Mouse (Mus musculus) limb, embryonic 11.5 days (tissue): ENCODE results near the gene Pip5kl1. TPM values are rescaled to one million over a fixed set of nuclear protein-coding genes. Genes with fewer than 3 reads are reported as not detected.

Experiments used
- ATAC-seq: fragments of 200-750 bp; cut with Nextera tagmentation; 2 replicates; pipeline ENCODE4 v1.8.0; 2017; ENCODE audit warnings: low read depth; ENCODE audit not compliant: insufficient number of reproducible peaks, low FRiP score, low TSS enrichment
- DNase-seq: peaks from one replicate; pipeline ENCODE4 v3.0.0-alpha.2; 2015; ENCODE audit warnings: low spot score
- H3K27ac ChIP-seq: fragments of 300-500 bp; sonication (generic); replicated peaks from 2 replicates; pipeline ENCODE4 v1.5.1; 2014; ENCODE audit warnings: low read depth, mild to moderate bottlenecking, low read length
- H3K27me3 ChIP-seq: fragments of 300-500 bp; sonication (generic); 2 replicates; pipeline ENCODE4 v1.6.1; 2014; ENCODE audit warnings: mild to moderate bottlenecking, low read length, mixed read lengths; ENCODE audit not compliant: control insufficient read depth, insufficient read depth
- H3K36me3 ChIP-seq: fragments of 300-500 bp; sonication (generic); 2 replicates; pipeline ENCODE4 v1.6.1; 2014; ENCODE audit warnings: mild to moderate bottlenecking, low read length, moderate library complexity, mixed read lengths; ENCODE audit not compliant: control insufficient read depth, insufficient read depth
- H3K4me1 ChIP-seq: fragments of 300-500 bp; sonication (generic); 2 replicates; pipeline ENCODE4 v1.6.1; 2014; ENCODE audit warnings: low read length, mixed read lengths; ENCODE audit not compliant: control insufficient read depth, insufficient read depth
- H3K4me2 ChIP-seq: fragments of 300-500 bp; sonication (generic); 2 replicates; pipeline ENCODE4 v1.6.1; 2014; ENCODE audit warnings: low read depth, mild to moderate bottlenecking, moderate library complexity; ENCODE audit not compliant: severe bottlenecking
- H3K4me3 ChIP-seq: fragments of 300-500 bp; sonication (generic); 2 replicates; pipeline ENCODE4 v1.5.1; 2014; ENCODE audit warnings: low read depth, low read length
- H3K9ac ChIP-seq: fragments of 300-500 bp; sonication (generic); 2 replicates; pipeline ENCODE4 v1.6.1; 2014; ENCODE audit warnings: mild to moderate bottlenecking, low read length
- H3K9me3 ChIP-seq: fragments of 300-500 bp; sonication (generic); 2 replicates; pipeline ENCODE4 v1.6.1; 2016; ENCODE audit warnings: low read length; ENCODE audit not compliant: control insufficient read depth
- WGBS: fragments of 180-500 bp; shearing (Covaris S2); extraction: QIAGEN DNeasy Blood & Tissue Kit; methylation state at CpG from one replicate; pipeline ENCODE4 v1.1.7; 2014; 5-methylcytosine and 5-hydroxymethylcytosine counted together
- polyA plus RNA-seq: library from polyadenylated mRNA; unstranded; fragments of >200 nt; fragmentation: Nextera tagmentation; extraction: Ambion mirVana; gene quantifications from 2 replicates; pipeline ENCODE4 v1.2.1, GENCODE M21; 2014

Pip5kl1 gene
- polyA plus RNA-seq, 1 experiment from 2014 or later = 3.3 TPM

DNA sequence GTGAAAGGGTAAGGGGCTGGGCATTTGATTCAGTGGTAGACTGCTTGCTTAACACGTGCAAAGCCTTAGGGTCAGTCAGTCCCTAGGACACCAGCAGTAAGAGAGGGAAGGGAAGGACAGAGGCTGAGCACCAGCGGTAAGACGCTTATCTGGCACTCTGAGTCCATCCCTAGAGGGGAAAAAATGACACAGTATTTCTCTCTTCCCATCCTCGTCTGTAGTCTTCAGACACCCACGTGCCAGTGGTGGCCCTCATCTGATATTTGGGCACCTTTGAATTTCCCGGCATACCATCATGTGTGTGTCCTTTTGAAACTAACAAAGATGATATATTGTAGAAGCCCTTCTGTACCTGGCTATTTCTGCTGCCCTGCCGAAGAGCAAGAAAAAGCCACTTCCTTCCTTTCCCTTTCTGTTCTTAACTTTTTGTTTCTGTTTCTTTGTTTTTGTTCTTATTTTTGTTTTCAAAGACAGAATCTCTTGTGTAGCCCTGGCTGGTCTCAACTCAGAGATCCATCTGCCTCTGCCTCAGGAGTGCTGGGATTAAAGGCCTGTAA lies 20.9 kb upstream of the Pip5kl1 start:
- no peak for DNase-seq
- Histone ChIP-seq H3K4me3 (no peak overlapping the region), H3K27me3 (no peaks in the 10 kb centered on the region), H3K9me3 (no peaks in the 10 kb centered on the region), H3K4me1 (peaks cover 4% of the 10 kb centered on the region; the same call in 1 of the 2 replicates), H3K27ac (no peak overlapping the region), H3K36me3 (no peaks in the 10 kb centered on the region), H3K9ac (no peak overlapping the region), H3K4me2 (no peak overlapping the region)
- no peak for ATAC-seq
- WGBS = 84% methylated on average over 7 of the region's 7 CpGs

DNA sequence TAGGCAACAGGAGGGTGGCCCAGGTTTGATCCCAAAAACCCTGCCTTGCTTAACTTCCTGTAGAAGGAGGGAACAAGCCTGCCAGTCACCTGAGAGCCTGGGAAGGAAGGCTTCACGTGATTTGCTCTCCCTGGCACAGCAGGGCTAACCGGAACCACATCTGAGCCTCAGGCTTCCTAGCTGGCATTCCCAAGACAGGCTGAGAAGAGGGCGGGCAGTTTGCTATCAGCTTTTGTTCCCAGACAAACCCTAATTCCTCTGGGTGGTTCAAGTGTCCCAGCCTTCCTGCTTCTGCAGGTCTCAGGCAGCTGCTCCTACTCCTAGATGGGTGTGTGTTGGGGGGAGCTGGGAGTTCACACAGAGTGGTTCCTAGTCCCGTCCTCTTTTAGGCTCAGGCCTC lies 19.1 kb upstream of the Pip5kl1 start:
- Histone ChIP-seq H3K27me3 (no peaks in the 10 kb centered on the region), H3K4me2 (no peak overlapping the region), H3K9ac (no peak overlapping the region), H3K9me3 (no peaks in the 10 kb centered on the region), H3K27ac (no peak overlapping the region), H3K4me1 (no peaks in the 10 kb centered on the region; the same call in 1 of the 2 replicates), H3K4me3 (no peak overlapping the region), H3K36me3 (no peaks in the 10 kb centered on the region)
- no peak for ATAC-seq
- 50% methylated on average over 4 of the region's 4 CpGs for WGBS
- no peak for DNase-seq

DNA sequence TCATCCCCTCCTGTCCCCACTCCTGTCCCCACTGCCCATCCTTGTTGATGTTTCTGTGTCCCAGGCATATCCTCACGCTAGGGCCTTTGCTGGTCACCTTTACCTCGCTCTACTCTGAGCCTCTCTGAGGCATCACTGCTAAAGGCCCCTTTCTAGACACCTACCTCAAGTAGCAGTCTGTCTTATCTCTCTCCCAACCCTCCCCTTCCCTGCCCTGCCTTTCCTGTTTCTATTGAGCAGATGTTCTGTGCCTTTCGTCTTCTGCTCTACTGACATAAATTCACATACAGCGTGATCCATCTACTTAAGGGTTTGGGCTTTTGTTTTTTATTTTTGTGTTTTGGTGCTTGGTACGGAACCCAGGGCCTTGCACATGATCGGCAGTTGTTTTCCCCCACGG lies 18.6 kb upstream of the Pip5kl1 start:
- H3K9me3 ChIP-seq = no peaks in the 10 kb centered on the region
- WGBS = 85% methylated on average over 7 of the region's 7 CpGs
- no peak for ATAC-seq
- H3K4me1 ChIP-seq = no peaks in the 10 kb centered on the region
- no peak overlapping the region for H3K4me3 ChIP-seq
- H3K27ac ChIP-seq = no peak overlapping the region
- H3K4me2 ChIP-seq = no peak overlapping the region
- H3K9ac ChIP-seq = no peak overlapping the region
- no peaks in the 10 kb centered on the region for H3K27me3 ChIP-seq
- H3K36me3 ChIP-seq = no peaks in the 10 kb centered on the region
- no peak for DNase-seq

GRCm38 (mm10) chr2:32559570-32559969 lies 15.0 kb upstream of the Pip5kl1 start:
- WGBS = 78% methylated on average over 5 of the region's 5 CpGs
- Histone ChIP-seq H3K4me1 (no peaks in the 10 kb centered on the region), H3K9me3 (no peaks in the 10 kb centered on the region), H3K27ac (peak overlapping the region; percentile 21; the same call in 1 of the 2 replicates), H3K9ac (no peak overlapping the region), H3K4me2 (no peak overlapping the region), H3K36me3 (no peaks in the 10 kb centered on the region; the same call in 1 of the 2 replicates), H3K27me3 (no peaks in the 10 kb centered on the region), H3K4me3 (no peak overlapping the region)
- ATAC-seq = no peak
- DNase-seq = no peak

GRCm38 (mm10) chr2:32566536-32567063 lies 8.0 kb upstream of the Pip5kl1 start:
- Histone ChIP-seq H3K27me3 (no peaks in the 10 kb centered on the region), H3K27ac (no peak overlapping the region), H3K9ac (no peak overlapping the region), H3K4me3 (no peak overlapping the region), H3K4me1 (peaks cover 4% of the 10 kb centered on the region), H3K36me3 (peaks cover 8% of the 10 kb centered on the region; the same call in 1 of the 2 replicates), H3K4me2 (no peak overlapping the region), H3K9me3 (no peaks in the 10 kb centered on the region)
- DNase-seq (peak; percentile 75), ATAC-seq (no peak)
- WGBS = 39% methylated on average over 4 of the region's 4 CpGs

DNA sequence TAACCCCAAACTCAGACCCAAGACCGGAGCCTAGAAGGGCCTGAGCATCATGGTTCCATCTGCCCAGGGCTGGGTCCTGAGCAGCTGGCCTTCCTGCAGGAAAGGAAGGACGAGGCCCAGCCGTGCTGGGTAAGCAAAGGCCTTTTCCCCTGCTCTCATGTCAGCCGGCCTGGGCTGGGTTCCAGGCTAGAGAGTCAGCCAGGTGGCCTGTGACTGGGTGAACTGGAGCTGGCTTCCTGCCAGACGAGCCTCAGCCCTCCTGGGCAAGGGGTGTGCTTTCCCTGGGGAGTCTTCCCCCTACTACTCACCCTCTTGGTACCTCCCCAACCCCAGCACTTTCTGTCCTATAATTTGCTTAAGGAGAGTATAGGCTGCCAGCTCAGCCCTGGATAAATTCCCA lies 6.4 kb upstream of the Pip5kl1 start:
- Histone ChIP-seq H3K4me3 (no peak overlapping the region), H3K27me3 (no peaks in the 10 kb centered on the region), H3K4me1 (peaks cover 8% of the 10 kb centered on the region), H3K36me3 (peaks cover 9% of the 10 kb centered on the region; the same call in 1 of the 2 replicates), H3K4me2 (no peak overlapping the region), H3K9ac (no peak overlapping the region), H3K27ac (no peak overlapping the region), H3K9me3 (no peaks in the 10 kb centered on the region)
- no peak for ATAC-seq
- no peak for DNase-seq
- 81% methylated on average over 5 of the region's 5 CpGs for WGBS

- H3K4me1 ChIP-seq = peaks cover 8% of the 10 kb centered on the region
- H3K4me3 ChIP-seq = no peak overlapping the region
- no peak overlapping the region for H3K4me2 ChIP-seq
- peaks cover 11% of the 10 kb centered on the region; the same call in 1 of the 2 replicates for H3K36me3 ChIP-seq
- WGBS = 92% methylated on average over 3 of the region's 3 CpGs
- H3K9me3 ChIP-seq = no peaks in the 10 kb centered on the region
- ATAC-seq (no peak), DNase-seq (no peak)
- no peak overlapping the region for H3K9ac ChIP-seq
- no peaks in the 10 kb centered on the region for H3K27me3 ChIP-seq
- H3K27ac ChIP-seq = no peak overlapping the region
These were observed 5.7 kb upstream of the Pip5kl1 start for GRCm38 (mm10) chr2:32568941-32569340.

GRCm38 (mm10) chr2:32570698-32571494 lies 3.7 kb upstream of the Pip5kl1 start, which contains the start of gene Dpm2:
Dpm2 (plus strand) TSS chr2:32570858.
- DNase-seq (peak; percentile 91), ATAC-seq (peak; percentile 66)
- 1% methylated on average over 36 of the region's 36 CpGs for WGBS
- Histone ChIP-seq H3K9ac (peak within 1 kb of the TSS; percentile 49), H3K4me2 (peak within 1 kb of the TSS; percentile 63), H3K27ac (no peak within 1 kb of the TSS), H3K4me3 (peak within 1 kb of the TSS; percentile 54), H3K9me3 (no peaks in the 10 kb centered on the region), H3K27me3 (no peaks in the 10 kb centered on the region), H3K36me3 (peaks cover 5% of the 10 kb centered on the region; the same call in 1 of the 2 replicates), H3K4me1 (peaks cover 8% of the 10 kb centered on the region)
